Mouse (Mus musculus) kidney, postnatal 14 days (tissue): ENCODE measurements around the gene Ubash3a.

ENCODE experiments used
- DNase-seq: peaks from one replicate; pipeline ENCODE4 v3.0.0; 2022; ENCODE audit warnings: mixed read lengths

Ubash3a gene

GRCm38 (mm10) chr17:31281830-31282686 is 74.4 kb downstream of the Ubash3a start:
- no peak for DNase-seq

- DNase-seq, result no peak
These were observed 75.0 kb downstream of the Ubash3a start for GRCm38 (mm10) chr17:31282687-31283053.

- no peak for DNase-seq
These were observed 78.2 kb downstream of the Ubash3a start for GRCm38 (mm10) chr17:31285867-31286266.

GRCm38 (mm10) chr17:31286492-31286891 is 78.8 kb downstream of the Ubash3a start, which contains the start of gene Slc37a1:
TSS of gene Slc37a1 (plus strand) at chr17:31286792.
- no peak for DNase-seq

- no peak for DNase-seq
These were observed 79.5 kb downstream of the Ubash3a start for GRCm38 (mm10) chr17:31287216-31287615.

- no peak for DNase-seq
These were observed 81.5 kb downstream of the Ubash3a start for GRCm38 (mm10) chr17:31288999-31289726.

- no peak for DNase-seq
These were observed 82.6 kb downstream of the Ubash3a start for GRCm38 (mm10) chr17:31290311-31290710.

GRCm38 (mm10) chr17:31290859-31291258 is 83.2 kb downstream of the Ubash3a start:
- peak; percentile 56 for DNase-seq

GRCm38 (mm10) chr17:31294363-31295214 is 86.9 kb downstream of the Ubash3a start:
- no peak for DNase-seq

GRCm38 (mm10) chr17:31295215-31295891 is 87.7 kb downstream of the Ubash3a start:
- DNase-seq, result no peak

GRCm38 (mm10) chr17:31295892-31296781 is 88.5 kb downstream of the Ubash3a start:
- peak; percentile 89 for DNase-seq
